Mouse (Mus musculus) intestine, postnatal 0 days (tissue): Measurements from ENCODE around the gene M1ap. TPM values are rescaled to one million over a fixed set of nuclear protein-coding genes. Genes with fewer than 3 reads are reported as not detected.

Experiments
- ATAC-seq: fragments of 200-750 bp; cut with Nextera tagmentation; 2 replicates; pipeline ENCODE4 v1.8.0; 2017; ENCODE audit warnings: mild to moderate bottlenecking, moderate TSS enrichment, moderate library complexity
- H3K27ac ChIP-seq: fragments of 300-500 bp; sonication (generic); 2 replicates; pipeline ENCODE4 v1.5.1; 2014; ENCODE audit warnings: mild to moderate bottlenecking, low read depth, low read length, moderate library complexity
- H3K27me3 ChIP-seq: fragments of 300-500 bp; sonication (generic); replicated peaks from 2 replicates; pipeline ENCODE4 v1.6.1; 2014; ENCODE audit warnings: low read length, mixed read lengths; ENCODE audit not compliant: control insufficient read depth, insufficient read depth
- H3K36me3 ChIP-seq: fragments of 300-500 bp; sonication (generic); 2 replicates; pipeline ENCODE4 v1.6.1; 2014; ENCODE audit warnings: mild to moderate bottlenecking, moderate library complexity; ENCODE audit not compliant: control insufficient read depth, insufficient read depth
- H3K4me1 ChIP-seq: fragments of 300-500 bp; sonication (generic); replicated peaks from 2 replicates; pipeline ENCODE4 v1.6.1; 2014; ENCODE audit warnings: antibody characterized with exemption, low read length, mixed read lengths; ENCODE audit not compliant: control insufficient read depth, insufficient read depth
- H3K4me2 ChIP-seq: fragments of 300-500 bp; sonication (generic); replicated peaks from 2 replicates; pipeline ENCODE4 v1.6.1; 2014; ENCODE audit warnings: low read depth, mild to moderate bottlenecking, moderate library complexity
- H3K4me3 ChIP-seq: fragments of 300-500 bp; sonication (generic); 2 replicates; pipeline ENCODE4 v1.5.1; 2014; ENCODE audit warnings: low read depth, low read length
- H3K9ac ChIP-seq: fragments of 300-500 bp; sonication (generic); 2 replicates; pipeline ENCODE4 v1.6.1; 2014; ENCODE audit warnings: mild to moderate bottlenecking, low read depth, low read length
- H3K9me3 ChIP-seq: fragments of 300-500 bp; sonication (generic); 2 replicates; pipeline ENCODE4 v1.6.1; 2016; ENCODE audit warnings: mixed run types; ENCODE audit not compliant: control insufficient read depth
- CTCF ChIP-seq: sonication (generic); IDR thresholded peaks from 2 replicates; pipeline ENCODE4 v1.5.1; 2016; ENCODE audit warnings: low read depth, mild to moderate bottlenecking, control low read depth, antibody characterized with exemption, moderate library complexity
- WGBS: fragments of 180-500 bp; shearing (Covaris S2); extraction: QIAGEN DNeasy Blood & Tissue Kit; methylation state at CpG from one replicate; pipeline ENCODE4 v1.1.7; 2014; 5-methylcytosine and 5-hydroxymethylcytosine counted together
- polyA plus RNA-seq: library from polyadenylated mRNA; unstranded; fragments of >200 nt; fragmentation: Nextera tagmentation; extraction: Ambion mirVana; gene quantifications from 2 replicates; pipeline ENCODE4 v1.2.1, GENCODE M21; 2015

The M1ap gene
- 0.16 TPM in 1 of 2 replicates, not detected in the other for polyA plus RNA-seq

GRCm38 (mm10) chr6:82946651-82947050, at the start of gene M1ap:
Gene M1ap (plus strand): TSS chr6:82946902.
- no peaks in the 10 kb centered on the region for H3K4me1 ChIP-seq
- H3K9ac ChIP-seq = no peak within 1 kb of the TSS
- no peaks in the 10 kb centered on the region for H3K36me3 ChIP-seq
- H3K27me3 ChIP-seq = no peaks in the 10 kb centered on the region
- H3K9me3 ChIP-seq = no peaks in the 10 kb centered on the region
- TF ChIP-seq CTCF = no peak
- 73% methylated on average over 14 of the region's 14 CpGs for WGBS
- no peak for ATAC-seq
- no peak within 1 kb of the TSS for H3K4me3 ChIP-seq
- H3K27ac ChIP-seq = no peak within 1 kb of the TSS
- no peak within 1 kb of the TSS for H3K4me2 ChIP-seq

DNA sequence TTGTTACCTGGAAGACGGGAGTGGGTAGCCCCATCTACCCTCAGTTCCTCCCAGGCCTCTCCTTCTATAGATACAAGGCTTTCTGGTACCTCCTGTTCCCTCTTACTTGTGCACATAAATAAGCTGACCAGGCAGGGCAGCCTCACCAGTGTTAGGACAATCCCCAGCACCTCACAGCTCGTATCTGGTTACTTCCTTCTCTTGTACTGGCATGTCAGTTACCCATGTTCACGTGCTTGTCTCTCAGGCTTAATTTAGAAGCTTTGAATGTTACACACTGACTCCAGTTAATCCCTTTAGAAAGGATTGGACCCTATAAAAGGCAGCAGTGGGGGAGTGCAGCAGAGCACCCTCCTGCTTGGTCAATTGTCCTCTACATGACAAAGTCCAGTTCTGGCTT, 49.4 kb upstream of the M1ap start:
- WGBS = 56% methylated on average over 3 of the region's 3 CpGs
- Histone ChIP-seq H3K4me1 (no peaks in the 10 kb centered on the region), H3K36me3 (no peaks in the 10 kb centered on the region), H3K9ac (no peak overlapping the region), H3K9me3 (no peaks in the 10 kb centered on the region), H3K4me3 (no peak overlapping the region), H3K27me3 (no peaks in the 10 kb centered on the region), H3K4me2 (no peak overlapping the region), H3K27ac (no peak overlapping the region)
- ATAC-seq = no peak
- TF ChIP-seq CTCF = no peak

DNA sequence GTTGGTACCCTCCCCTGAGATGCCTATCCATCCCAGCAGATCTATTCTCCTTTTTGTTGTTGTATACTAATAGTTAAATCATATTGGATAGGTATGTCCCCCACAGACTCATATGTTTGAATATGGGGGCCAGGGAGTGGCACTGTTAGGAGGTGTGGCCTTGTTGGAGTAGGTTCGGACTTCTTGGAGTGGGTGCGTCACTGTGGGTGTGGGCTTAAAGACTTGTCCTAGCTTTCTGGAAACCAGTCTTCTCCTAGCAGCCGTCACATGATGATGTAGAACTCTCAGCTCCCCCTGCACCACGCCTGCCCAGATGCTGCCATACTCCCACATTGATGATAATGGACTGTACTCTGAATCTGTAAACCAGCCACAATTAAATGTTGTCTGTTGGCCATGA, 48.5 kb upstream of the M1ap start:
- Histone ChIP-seq H3K27ac (no peak overlapping the region), H3K9ac (no peak overlapping the region), H3K4me3 (no peak overlapping the region), H3K4me1 (no peaks in the 10 kb centered on the region), H3K27me3 (no peaks in the 10 kb centered on the region), H3K36me3 (no peaks in the 10 kb centered on the region), H3K4me2 (no peak overlapping the region), H3K9me3 (no peaks in the 10 kb centered on the region)
- no peak for ATAC-seq
- TF ChIP-seq CTCF = no peak
- 51% methylated on average over 4 of the region's 4 CpGs for WGBS

DNA sequence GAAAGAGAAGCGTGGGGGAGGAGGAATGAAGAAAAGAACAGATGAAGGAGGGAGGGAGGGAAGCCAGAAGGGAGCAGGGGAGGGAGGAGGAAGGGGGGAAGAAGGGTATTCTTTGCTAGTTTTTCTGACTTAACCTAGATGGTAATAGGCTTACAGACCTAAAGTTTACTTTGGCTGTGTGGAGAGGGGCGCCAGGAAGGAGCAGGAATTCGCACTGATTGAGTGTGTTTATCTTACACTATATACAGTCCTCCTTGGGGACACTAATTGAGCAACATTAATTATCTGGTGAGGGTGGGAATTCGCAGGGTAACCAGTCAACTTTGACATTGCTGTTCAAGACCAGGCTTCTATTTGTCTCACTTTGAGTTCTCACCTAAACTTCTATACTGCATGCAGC, 48.0 kb upstream of the M1ap start:
- 23% methylated on average over 4 of the region's 4 CpGs for WGBS
- no peak overlapping the region for H3K27ac ChIP-seq
- ATAC-seq = no peak
- no peaks in the 10 kb centered on the region for H3K9me3 ChIP-seq
- H3K4me3 ChIP-seq = no peak overlapping the region
- TF ChIP-seq CTCF = no peak
- H3K4me2 ChIP-seq = no peak overlapping the region
- no peaks in the 10 kb centered on the region for H3K4me1 ChIP-seq
- H3K9ac ChIP-seq = no peak overlapping the region
- no peaks in the 10 kb centered on the region for H3K27me3 ChIP-seq
- no peaks in the 10 kb centered on the region for H3K36me3 ChIP-seq

DNA sequence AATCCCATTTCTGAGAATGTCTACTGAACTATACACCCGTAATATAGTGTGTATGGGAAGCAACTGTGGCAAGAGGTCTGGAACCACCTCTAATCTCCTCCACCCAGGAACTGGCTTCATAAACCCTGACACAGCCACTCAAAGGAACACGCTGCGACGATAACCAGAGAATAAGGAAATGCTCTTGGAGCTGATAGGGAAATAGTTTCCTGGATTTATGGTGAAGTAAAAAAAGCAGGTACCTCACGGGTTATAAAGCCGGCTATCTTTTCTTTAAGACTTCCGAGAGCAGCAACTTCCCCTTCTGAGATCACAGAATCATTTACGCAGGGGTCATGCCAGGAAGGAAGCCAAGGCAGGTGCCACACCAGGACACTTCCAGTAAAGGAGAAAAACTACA, 44.1 kb upstream of the M1ap start:
- no peak for TF ChIP-seq CTCF
- ATAC-seq = peak; percentile 85
- Histone ChIP-seq H3K27me3 (no peaks in the 10 kb centered on the region), H3K9ac (no peak overlapping the region), H3K4me2 (no peak overlapping the region), H3K9me3 (no peaks in the 10 kb centered on the region), H3K4me3 (no peak overlapping the region), H3K4me1 (no peaks in the 10 kb centered on the region), H3K36me3 (no peaks in the 10 kb centered on the region), H3K27ac (no peak overlapping the region)
- WGBS = 16% methylated on average over 8 of the region's 8 CpGs

DNA sequence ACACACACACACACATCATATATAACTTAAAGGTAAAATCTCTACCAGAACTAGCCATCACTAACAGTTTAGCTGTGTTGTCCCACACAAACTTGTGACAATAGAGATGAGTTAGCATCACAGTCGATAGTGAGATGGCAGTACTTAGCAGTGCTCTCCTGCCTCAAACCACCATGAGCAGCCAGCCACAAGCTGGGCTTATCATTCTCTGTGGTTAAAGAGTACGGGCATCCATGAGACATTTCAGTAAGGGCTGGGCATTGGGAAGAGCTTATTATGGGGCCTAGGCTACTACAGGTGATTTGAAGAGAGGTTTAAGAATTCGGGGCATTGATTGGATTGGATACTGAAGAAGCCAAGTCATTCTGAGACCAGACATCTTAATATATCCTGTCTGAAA, 39.7 kb upstream of the M1ap start:
- Histone ChIP-seq H3K36me3 (no peaks in the 10 kb centered on the region), H3K9ac (no peak overlapping the region), H3K4me3 (no peak overlapping the region), H3K27me3 (no peaks in the 10 kb centered on the region), H3K4me1 (no peaks in the 10 kb centered on the region), H3K27ac (no peak overlapping the region), H3K9me3 (no peaks in the 10 kb centered on the region), H3K4me2 (no peak overlapping the region)
- 89% methylated on average over 3 of the region's 3 CpGs for WGBS
- TF ChIP-seq CTCF = no peak
- no peak for ATAC-seq

GRCm38 (mm10) chr6:82908034-82908433, 38.7 kb upstream of the M1ap start:
- Histone ChIP-seq H3K4me3 (no peak overlapping the region), H3K36me3 (no peaks in the 10 kb centered on the region), H3K9ac (no peak overlapping the region), H3K4me1 (no peaks in the 10 kb centered on the region), H3K27ac (no peak overlapping the region), H3K27me3 (no peaks in the 10 kb centered on the region), H3K9me3 (no peaks in the 10 kb centered on the region), H3K4me2 (no peak overlapping the region)
- ATAC-seq = no peak
- no peak for TF ChIP-seq CTCF
- WGBS = 78% methylated on average over 8 of the region's 8 CpGs
